Mouse (Mus musculus) embryo, embryonic 10.5 days (tissue): ENCODE data around the gene Exosc10.

Experiments used
- DNase-seq: peaks from one replicate; pipeline ENCODE4 v3.0.0-alpha.2; 2015; ENCODE audit warnings: low spot score

Exosc10 gene

DNA sequence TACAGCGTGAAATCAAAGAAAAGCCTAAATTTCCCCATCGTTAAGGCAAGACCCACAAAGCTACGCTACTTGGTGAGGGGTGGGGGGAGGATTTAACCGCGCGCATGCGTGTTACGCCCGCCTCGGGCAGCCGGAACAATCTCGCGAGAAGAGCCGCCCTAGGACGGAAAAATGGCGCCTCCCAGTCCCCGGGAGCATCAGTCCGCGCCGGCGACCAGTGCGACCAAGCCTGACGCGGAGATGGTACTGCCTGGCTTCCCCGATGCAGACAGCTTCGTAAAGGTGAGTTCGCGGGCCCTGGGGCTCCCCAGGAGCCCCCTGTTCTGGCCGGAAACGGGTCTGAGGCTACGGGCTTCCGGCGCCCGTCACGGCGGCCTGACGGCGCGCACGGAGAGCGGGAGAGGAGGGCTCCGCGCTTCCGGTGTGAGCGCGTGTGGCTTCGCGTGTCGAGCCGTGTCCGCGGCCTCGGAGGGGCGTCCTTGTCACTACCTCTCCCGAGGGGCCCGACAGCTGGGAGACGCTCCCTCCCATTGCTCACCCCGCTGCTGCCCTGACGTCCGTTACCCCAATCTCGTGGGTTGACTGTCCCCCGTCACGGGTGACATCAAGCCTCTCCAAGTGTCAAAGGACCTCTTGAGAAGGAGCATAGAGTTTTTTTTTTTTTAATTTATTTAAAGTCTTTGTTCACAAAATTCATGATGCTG is at the start of gene Exosc10:
Exosc10 (plus strand) TSS at position 133 of the 704 bp plus-strand sequence.
- peak; percentile 94 for DNase-seq

GRCm38 (mm10) chr4:148509450-148510084 is 48.7 kb upstream of the Exosc10 start:
- no peak for DNase-seq

- no peak for DNase-seq
Observed at GRCm38 (mm10) chr4:148510691-148511090, 47.5 kb upstream of the Exosc10 start.

DNA sequence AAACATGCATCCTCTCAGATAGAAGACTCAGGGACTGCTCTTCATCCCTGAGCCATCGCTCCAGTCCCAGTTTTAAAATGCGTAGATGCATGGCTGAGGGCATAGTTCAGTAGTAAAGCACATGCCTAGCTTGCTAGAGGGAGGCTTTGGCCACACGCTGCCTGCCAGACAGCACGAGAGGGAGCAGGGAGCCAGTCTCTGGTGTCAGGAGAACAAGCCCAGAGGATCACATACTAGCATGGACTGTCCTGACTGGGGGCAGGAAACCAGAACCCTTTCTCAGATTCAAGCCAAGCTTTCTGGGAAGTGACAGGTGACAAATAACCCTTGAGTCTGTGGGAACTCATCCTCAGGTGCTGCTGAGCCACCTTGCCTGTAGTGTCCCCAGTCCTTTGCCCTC is 46.9 kb upstream of the Exosc10 start:
- no peak for DNase-seq

DNA sequence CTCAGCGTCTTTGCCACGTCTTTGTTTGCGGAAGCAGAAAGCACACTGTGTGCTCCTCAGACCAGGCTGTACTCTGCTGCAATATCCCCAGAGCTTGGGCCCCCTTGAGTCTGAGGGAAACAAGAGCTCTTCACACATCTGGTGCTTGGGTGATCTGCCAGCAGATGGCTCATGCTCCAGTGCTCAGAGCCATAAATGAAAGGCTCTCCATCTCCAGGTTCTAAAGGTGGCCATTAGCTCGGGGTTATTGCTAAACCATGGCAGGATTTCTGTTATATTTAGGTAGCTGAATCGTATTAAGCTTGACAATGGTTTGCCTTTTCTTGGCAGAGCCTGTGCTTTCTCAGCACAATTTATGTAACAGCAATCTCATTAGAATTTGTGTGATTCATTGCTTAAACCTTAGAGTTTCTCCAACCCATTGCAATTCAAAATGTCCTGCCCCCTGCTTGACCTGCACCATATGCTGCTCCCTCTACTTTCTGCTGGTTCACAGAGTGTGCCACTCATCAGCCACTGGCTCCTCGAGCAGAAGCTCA is 45.1 kb upstream of the Exosc10 start:
- DNase-seq: no peak

DNA sequence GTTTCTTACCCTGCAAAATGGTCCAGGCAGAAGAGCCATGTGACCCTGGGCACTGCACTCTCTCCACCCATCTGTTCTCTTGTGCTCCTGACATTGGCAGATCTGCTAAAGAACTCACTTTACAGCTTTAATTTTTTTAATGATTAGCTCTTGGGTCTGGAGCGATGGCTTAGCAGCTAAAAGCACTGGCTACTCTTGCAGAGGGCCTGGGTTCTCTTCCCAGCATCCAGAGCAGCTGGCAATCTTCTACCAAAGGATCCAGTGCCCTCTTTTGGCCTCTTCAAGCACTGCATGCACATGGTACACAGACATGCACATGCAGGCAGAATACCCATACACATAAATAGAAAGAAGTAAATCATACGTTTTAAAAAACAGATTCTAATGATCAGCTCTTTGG is 42.9 kb upstream of the Exosc10 start:
- peak; percentile 37 for DNase-seq

DNA sequence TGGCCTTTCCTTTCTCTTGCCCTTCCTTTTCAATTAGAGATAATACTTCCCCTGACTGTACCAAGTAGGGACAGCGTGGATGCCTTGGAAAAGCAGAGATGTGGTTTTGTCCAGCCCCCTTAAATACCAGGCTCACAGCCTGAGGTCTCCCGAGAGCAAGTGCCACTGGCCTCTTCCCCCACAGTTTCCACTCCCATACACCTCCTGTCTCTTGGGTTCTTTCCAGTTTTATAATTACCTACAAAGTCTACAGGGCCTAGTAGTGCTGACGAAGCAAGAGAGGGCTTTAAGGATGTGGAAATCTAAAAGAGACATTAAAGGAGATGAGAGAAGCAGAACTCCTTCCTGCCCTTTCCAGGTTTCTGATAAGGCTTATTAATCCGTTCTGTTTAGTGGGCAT is 40.4 kb upstream of the Exosc10 start:
- DNase-seq: no peak

DNA sequence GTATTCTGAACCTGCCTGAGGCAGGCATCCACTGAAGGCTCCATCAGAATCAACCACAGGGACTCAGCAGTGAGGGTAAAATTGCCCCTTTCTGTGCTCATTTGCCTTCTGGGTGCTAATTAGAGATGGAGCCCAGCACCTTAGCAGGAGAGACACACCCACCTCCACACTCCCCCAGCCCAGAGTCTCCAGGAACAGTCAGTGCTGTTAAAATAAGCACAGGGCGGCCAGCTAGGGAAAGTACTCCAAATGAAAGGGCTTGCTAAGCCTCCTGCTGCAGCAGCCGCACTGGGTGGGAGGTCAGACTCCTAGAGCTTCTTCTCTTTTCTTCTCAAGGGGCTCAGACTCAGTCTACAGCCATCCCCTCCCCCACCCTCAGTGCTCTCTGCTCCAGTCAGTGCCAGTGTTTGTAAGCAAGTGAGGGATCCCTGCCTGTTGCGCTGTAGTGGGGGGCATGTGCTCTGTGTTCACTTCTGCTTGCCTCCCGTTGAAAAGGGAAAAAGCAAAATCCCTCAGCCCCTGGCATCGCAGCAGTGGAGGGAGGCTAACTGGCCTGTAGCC is 39.9 kb upstream of the Exosc10 start:
- DNase-seq: peak; percentile 49

DNA sequence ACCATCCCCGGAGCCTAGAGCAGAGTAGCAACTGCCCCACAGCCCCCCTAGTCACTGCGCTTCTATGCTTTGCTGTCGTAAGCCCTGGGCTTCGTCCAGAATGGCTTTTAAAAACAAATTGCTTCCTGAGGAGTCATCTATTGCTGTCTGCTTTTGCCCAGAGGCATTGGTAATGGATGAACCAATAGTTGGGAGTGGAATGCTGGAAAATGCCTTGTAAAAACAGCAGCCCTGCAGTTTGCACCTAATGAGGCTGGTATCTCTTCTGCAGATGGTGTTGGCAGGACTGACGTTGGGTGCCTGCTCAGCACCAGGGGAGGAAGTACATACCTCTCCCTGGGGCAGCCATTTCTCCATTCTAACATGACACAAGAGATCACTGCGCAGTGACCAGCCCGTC is 34.7 kb upstream of the Exosc10 start:
- no peak for DNase-seq

DNA sequence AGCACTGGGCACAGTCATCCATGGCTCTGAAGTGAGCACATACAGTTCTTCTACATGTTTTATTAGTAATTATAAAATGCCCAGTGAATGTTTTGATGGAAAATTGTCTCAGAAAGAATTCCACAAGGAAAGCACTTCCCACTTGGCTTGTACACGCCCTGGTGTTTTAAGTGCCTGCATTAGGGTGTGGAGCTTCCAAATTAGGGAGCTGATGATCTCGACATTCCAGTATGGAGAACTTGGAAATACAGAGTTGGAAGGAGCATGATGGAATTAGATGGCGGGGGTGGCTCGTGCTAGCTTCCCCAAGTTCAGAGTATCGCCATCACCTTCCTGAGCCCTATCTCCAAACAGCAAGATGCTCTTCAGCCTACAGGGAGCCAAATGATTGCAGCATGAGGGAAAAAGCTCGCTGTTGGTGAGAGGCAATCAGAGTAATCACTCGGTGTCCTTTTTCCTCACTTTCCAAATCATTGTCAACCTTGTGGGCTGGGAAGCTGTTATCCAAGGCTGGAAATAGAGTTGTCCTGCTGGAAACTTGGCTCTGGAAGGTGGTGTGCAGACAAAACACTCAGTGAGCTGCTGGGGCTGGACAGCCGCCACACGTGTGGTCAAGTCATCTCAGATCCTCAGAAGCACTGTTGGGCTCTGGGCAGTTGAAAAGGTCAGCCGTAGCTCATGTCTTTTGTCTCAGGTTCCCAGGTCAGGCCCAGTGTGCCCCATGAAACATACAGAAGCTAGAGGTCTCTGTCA is 30.9 kb upstream of the Exosc10 start:
- DNase-seq: no peak

DNA sequence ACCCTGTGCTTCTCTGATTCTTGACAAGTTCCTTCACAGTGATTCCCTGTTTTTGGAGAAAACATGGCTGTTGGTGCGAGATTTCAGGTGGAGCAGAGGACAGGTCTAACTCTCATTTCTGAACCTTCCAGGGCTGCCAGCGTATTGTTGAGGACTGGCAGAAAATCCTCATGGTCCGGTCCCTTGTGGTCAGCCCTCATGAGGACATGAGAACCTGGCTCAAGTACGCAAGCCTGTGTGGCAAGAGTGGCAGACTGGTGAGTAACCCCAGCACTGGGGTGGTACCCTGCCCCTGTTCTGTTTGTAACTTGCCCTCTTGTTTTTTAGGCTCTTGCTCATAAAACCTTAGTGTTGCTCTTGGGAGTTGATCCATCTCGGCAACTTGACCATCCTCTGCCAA is 27.9 kb upstream of the Exosc10 start:
- no peak for DNase-seq

GRCm38 (mm10) chr4:148530778-148531177 is 27.5 kb upstream of the Exosc10 start:
- DNase-seq: no peak

GRCm38 (mm10) chr4:148531341-148531740 is 26.9 kb upstream of the Exosc10 start:
- DNase-seq: no peak

DNA sequence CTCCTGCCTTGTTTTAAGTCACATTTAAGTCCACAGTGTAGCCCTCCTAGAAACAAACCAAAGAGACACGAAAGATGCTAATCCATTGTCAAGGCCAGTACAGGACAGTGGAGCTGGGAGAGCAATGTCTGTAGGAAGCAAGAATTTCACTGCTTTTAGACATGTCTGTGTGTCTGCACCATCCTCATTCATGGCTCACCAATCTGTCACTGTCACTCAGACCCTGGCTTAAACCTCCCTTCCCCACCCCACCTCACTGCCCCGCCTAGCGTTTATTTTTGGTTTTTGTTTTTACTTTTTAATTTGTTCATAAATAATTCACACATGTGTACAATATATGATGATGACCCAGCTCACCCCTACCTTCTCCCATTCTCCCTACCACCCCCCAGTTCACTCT is 25.7 kb upstream of the Exosc10 start:
- no peak for DNase-seq

DNA sequence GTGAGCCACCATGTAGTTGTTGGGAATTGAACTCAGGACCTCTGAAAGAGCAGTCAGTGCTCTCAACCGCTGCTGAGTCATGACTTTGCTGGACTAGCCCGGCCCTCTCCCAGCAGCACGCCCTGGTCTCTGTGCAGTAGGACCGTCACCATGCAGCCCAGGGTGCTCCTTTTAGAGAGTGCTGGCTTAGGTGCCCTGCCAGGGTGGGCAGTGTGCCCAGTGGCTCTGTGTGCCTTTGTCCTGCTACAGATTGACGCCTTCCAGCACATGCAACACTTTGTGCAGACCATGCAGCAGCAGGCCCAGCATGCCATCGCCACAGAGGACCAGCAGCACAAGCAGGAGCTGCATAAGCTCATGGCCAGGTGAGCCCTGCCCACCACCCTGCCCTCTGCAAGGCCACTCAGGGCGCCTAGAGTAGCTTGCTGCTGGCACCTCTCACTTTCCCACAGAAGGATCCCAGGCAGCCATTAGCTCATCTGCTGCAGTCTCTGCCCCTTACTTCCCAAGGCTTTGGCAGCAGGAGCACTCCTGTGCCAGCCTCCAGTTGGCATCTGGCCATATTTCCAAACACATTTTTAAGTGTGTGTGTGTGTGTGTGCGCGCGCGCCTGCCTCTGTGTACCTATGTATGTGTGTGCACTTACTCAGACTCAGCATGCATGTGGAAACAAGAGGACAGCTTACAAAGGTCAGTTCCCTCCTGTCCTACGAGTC is 24.5 kb upstream of the Exosc10 start:
- DNase-seq: no peak

- no peak for DNase-seq
Observed at GRCm38 (mm10) chr4:148535876-148536275, 22.4 kb upstream of the Exosc10 start.

- DNase-seq: no peak
Observed at GRCm38 (mm10) chr4:148549106-148549505, 9.1 kb upstream of the Exosc10 start.

- DNase-seq: no peak
Observed at GRCm38 (mm10) chr4:148557766-148558165, 463 bp upstream of the Exosc10 start.

DNA sequence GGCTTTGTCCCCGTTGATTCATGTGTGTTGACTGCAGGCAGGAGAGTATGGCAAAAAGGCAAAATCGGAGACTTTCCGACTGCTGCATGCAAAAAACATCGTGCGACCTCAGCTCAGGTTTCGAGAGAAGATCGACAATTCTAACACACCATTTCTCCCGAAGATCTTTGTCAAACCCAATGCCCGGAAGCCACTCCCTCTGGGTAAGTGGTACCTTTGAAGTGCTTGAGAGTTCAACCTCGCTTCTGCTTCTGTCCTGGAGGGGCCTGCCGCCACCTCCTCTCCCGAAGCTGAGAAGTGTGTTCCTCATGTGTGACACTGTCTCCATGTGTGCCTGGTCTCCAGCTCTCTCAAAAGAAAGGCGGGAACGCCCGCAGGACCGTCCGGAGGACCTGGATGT is 4.4 kb downstream of the Exosc10 start:
- DNase-seq: no peak

- no peak for DNase-seq
Observed at GRCm38 (mm10) chr4:148563595-148563994, 5.4 kb downstream of the Exosc10 start.

DNA sequence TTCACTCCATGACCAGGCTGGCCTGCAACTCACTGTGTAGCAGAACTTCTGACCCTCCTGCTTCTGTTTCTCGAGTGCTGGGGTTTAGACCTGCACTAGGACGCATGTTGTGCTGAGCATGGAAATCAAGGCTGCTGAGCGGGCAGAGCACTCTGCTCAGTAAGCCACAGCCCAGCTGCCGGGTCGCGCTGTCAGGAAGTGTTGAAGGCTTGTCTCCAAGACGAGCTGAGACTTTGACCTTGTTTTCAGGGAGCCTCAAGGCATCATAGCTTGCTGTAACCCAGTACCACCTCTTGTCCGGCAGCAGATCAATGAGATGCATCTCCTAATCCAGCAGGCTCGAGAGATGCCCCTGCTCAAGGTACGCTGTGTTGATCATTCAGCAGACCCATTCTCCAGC is 11.9 kb downstream of the Exosc10 start:
- no peak for DNase-seq
